Mouse (Mus musculus): ENCODE measurements around the gene Nos1ap. TPM values are rescaled to one million over a fixed set of nuclear protein-coding genes. Genes with fewer than 3 reads are reported as not detected.

Nos1ap gene
- polyA plus RNA-seq, 1 experiment from 2014 or later = 6.8 TPM

- 82% methylated on average over 14 of the region's 14 CpGs for WGBS
- Histone ChIP-seq H3K36me3 (ENCODE audit: control insufficient read depth, insufficient read depth, low read length) (no peaks in the 10 kb centered on the region), H3K27me3 (ENCODE audit: control insufficient read depth, insufficient read depth, low read length) (no peaks in the 10 kb centered on the region), H3K27ac (replicated peaks) (no peak overlapping the region), H3K9ac (ENCODE audit: low read length) (no peak overlapping the region), H3K9me3 (ENCODE audit: control insufficient read depth, low read length) (no peaks in the 10 kb centered on the region), H3K4me3 (ENCODE audit: low read depth, low read length) (no peak overlapping the region), H3K4me2 (replicated peaks; ENCODE audit: low read depth) (no peak overlapping the region), H3K4me1 (replicated peaks; ENCODE audit: control insufficient read depth, insufficient read depth) (0 out of 2 replicates have a peak, but pooled peaks cover 2% of the 10 kb centered on the region)
- no peak for ATAC-seq (ENCODE audit: low FRiP score, low TSS enrichment)
- TF ChIP-seq CTCF (IDR thresholded peaks at IDR 0.05; ENCODE audit: low read depth) (no peak), EP300 (optimal IDR thresholded peaks at IDR 0.05) (no peak)
- DNase-seq (ENCODE audit: low spot score) = no peak
Observed at GRCm38 (mm10) chr1:170455910-170456700, 133.6 kb downstream of the Nos1ap start.

DNA sequence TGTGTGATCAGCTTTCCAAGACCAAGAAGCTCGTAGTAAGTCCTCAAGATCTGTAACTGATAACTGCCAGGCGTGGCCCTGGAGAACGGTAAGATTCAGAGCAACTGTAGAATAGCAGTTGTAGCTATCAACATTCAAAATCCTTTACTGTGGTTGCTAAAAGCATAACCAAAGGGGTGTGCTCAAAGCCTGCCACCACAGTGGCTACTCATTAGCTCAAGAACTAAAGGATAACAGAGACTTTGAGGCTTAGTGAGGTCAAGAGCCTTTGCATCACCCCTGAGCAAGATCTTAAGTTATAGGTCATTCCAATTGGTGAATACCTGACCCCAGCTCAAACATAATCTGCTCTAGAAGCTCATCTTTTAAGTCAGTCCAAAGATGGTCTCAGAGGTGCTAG lies 134.3 kb downstream of the Nos1ap start:
- DNase-seq (ENCODE audit: low spot score) (no peak), ATAC-seq (ENCODE audit: low FRiP score, low TSS enrichment) (no peak)
- H3K27me3 ChIP-seq (ENCODE audit: control insufficient read depth, insufficient read depth, low read length) = no peaks in the 10 kb centered on the region
- H3K9ac ChIP-seq (ENCODE audit: low read length) = no peak overlapping the region
- H3K36me3 ChIP-seq (ENCODE audit: control insufficient read depth, insufficient read depth, low read length) = no peaks in the 10 kb centered on the region
- H3K4me2 ChIP-seq (replicated peaks; ENCODE audit: low read depth) = no peak overlapping the region
- no peaks in the 10 kb centered on the region for H3K9me3 ChIP-seq (ENCODE audit: control insufficient read depth, low read length)
- no peak overlapping the region for H3K4me3 ChIP-seq (ENCODE audit: low read depth, low read length)
- H3K27ac ChIP-seq (replicated peaks) = no peak overlapping the region
- H3K4me1 ChIP-seq (replicated peaks; ENCODE audit: control insufficient read depth, insufficient read depth) = 0 out of 2 replicates have a peak, but pooled peaks cover 2% of the 10 kb centered on the region
- TF ChIP-seq EP300 (optimal IDR thresholded peaks at IDR 0.05) (no peak), CTCF (IDR thresholded peaks at IDR 0.05; ENCODE audit: low read depth) (no peak)
- WGBS = 80% methylated on average over 3 of the region's 3 CpGs

- Histone ChIP-seq H3K4me1 (replicated peaks; ENCODE audit: control insufficient read depth, insufficient read depth) (0 out of 2 replicates have a peak, but pooled peaks cover 2% of the 10 kb centered on the region), H3K9ac (ENCODE audit: low read length) (no peak overlapping the region), H3K27me3 (ENCODE audit: control insufficient read depth, insufficient read depth, low read length) (no peaks in the 10 kb centered on the region), H3K27ac (replicated peaks) (no peak overlapping the region), H3K4me2 (replicated peaks; ENCODE audit: low read depth) (no peak overlapping the region), H3K9me3 (ENCODE audit: control insufficient read depth, low read length) (no peaks in the 10 kb centered on the region), H3K4me3 (ENCODE audit: low read depth, low read length) (no peak overlapping the region), H3K36me3 (ENCODE audit: control insufficient read depth, insufficient read depth, low read length) (no peaks in the 10 kb centered on the region)
- peak; percentile 61 for ATAC-seq (ENCODE audit: low FRiP score, low TSS enrichment)
- TF ChIP-seq EP300 (optimal IDR thresholded peaks at IDR 0.05) (no peak), CTCF (IDR thresholded peaks at IDR 0.05; ENCODE audit: low read depth) (no peak)
- 35% methylated on average over 3 of the region's 3 CpGs for WGBS
- no peak for DNase-seq (ENCODE audit: low spot score)
Observed at GRCm38 (mm10) chr1:170453455-170453854, 136.2 kb downstream of the Nos1ap start.

- Histone ChIP-seq H3K9me3 (ENCODE audit: control insufficient read depth, low read length) (no peaks in the 10 kb centered on the region), H3K4me2 (replicated peaks; ENCODE audit: low read depth) (no peak overlapping the region), H3K9ac (ENCODE audit: low read length) (no peak overlapping the region), H3K27ac (replicated peaks) (no peak overlapping the region), H3K27me3 (ENCODE audit: control insufficient read depth, insufficient read depth, low read length) (no peaks in the 10 kb centered on the region), H3K36me3 (ENCODE audit: control insufficient read depth, insufficient read depth, low read length) (no peaks in the 10 kb centered on the region), H3K4me3 (ENCODE audit: low read depth, low read length) (no peak overlapping the region), H3K4me1 (replicated peaks; ENCODE audit: control insufficient read depth, insufficient read depth) (no peaks in the 10 kb centered on the region)
- no peak for DNase-seq (ENCODE audit: low spot score)
- ATAC-seq (ENCODE audit: low FRiP score, low TSS enrichment) = no peak
- WGBS = 24% methylated on average over 2 of the region's 2 CpGs
- no peak for TF ChIP-seq EP300 (optimal IDR thresholded peaks at IDR 0.05)
- no peak for TF ChIP-seq CTCF (IDR thresholded peaks at IDR 0.05; ENCODE audit: low read depth)
Observed at GRCm38 (mm10) chr1:170448244-170448643, 141.4 kb downstream of the Nos1ap start.

GRCm38 (mm10) chr1:170445458-170445857 lies 144.2 kb downstream of the Nos1ap start:
- Histone ChIP-seq H3K9ac (ENCODE audit: low read length) (no peak overlapping the region), H3K9me3 (ENCODE audit: control insufficient read depth, low read length) (no peaks in the 10 kb centered on the region), H3K4me2 (replicated peaks; ENCODE audit: low read depth) (no peak overlapping the region), H3K4me3 (ENCODE audit: low read depth, low read length) (no peak overlapping the region), H3K4me1 (replicated peaks; ENCODE audit: control insufficient read depth, insufficient read depth) (no peaks in the 10 kb centered on the region), H3K36me3 (ENCODE audit: control insufficient read depth, insufficient read depth, low read length) (no peaks in the 10 kb centered on the region), H3K27me3 (ENCODE audit: control insufficient read depth, insufficient read depth, low read length) (no peaks in the 10 kb centered on the region), H3K27ac (replicated peaks) (no peak overlapping the region)
- TF ChIP-seq CTCF (IDR thresholded peaks at IDR 0.05; ENCODE audit: low read depth) (no peak), EP300 (optimal IDR thresholded peaks at IDR 0.05) (no peak)
- ATAC-seq (ENCODE audit: low FRiP score, low TSS enrichment) = peak; percentile 97
- WGBS = 44% methylated on average over 3 of the region's 3 CpGs
- peak; percentile 70 for DNase-seq (ENCODE audit: low spot score)

DNA sequence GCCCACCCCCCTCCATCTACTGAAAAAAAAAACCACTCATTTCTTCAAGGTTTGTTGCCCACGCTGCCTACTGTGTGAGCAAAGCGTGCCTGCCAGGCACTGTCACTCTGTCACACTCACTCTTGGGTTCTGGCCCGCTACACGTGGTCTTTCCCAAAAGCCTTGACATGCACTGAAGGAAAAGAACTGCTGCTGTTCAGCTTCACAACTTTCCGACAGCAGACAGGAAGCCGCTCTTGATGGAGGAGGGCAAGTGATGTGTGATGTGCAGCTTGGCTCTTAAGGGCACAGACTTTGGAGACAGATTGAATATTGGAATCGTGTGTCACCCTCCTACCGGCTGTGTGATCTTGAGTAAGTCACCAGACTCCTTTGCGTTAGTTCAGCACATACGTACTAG lies 149.3 kb downstream of the Nos1ap start:
- H3K4me3 ChIP-seq (ENCODE audit: low read depth, low read length) = no peak overlapping the region
- 90% methylated on average over 10 of the region's 10 CpGs for WGBS
- H3K4me1 ChIP-seq (replicated peaks; ENCODE audit: control insufficient read depth, insufficient read depth) = no peaks in the 10 kb centered on the region
- H3K36me3 ChIP-seq (ENCODE audit: control insufficient read depth, insufficient read depth, low read length) = no peaks in the 10 kb centered on the region
- ATAC-seq (ENCODE audit: low FRiP score, low TSS enrichment) = no peak
- no peak overlapping the region for H3K4me2 ChIP-seq (replicated peaks; ENCODE audit: low read depth)
- H3K27ac ChIP-seq (replicated peaks) = no peak overlapping the region
- DNase-seq (ENCODE audit: low spot score) = no peak
- no peak for TF ChIP-seq CTCF (IDR thresholded peaks at IDR 0.05; ENCODE audit: low read depth)
- TF ChIP-seq EP300 (optimal IDR thresholded peaks at IDR 0.05) = no peak
- H3K27me3 ChIP-seq (ENCODE audit: control insufficient read depth, insufficient read depth, low read length) = no peaks in the 10 kb centered on the region
- no peak overlapping the region for H3K9ac ChIP-seq (ENCODE audit: low read length)
- no peaks in the 10 kb centered on the region for H3K9me3 ChIP-seq (ENCODE audit: control insufficient read depth, low read length)
